Mouse (Mus musculus): ENCODE data around the gene Nutf2. TPM values are rescaled to one million over a fixed set of nuclear protein-coding genes. Genes with fewer than 3 reads are reported as not detected.

The Nutf2 gene
- polyA plus RNA-seq, 1 experiment from 2014 or later = 294 TPM

DNA sequence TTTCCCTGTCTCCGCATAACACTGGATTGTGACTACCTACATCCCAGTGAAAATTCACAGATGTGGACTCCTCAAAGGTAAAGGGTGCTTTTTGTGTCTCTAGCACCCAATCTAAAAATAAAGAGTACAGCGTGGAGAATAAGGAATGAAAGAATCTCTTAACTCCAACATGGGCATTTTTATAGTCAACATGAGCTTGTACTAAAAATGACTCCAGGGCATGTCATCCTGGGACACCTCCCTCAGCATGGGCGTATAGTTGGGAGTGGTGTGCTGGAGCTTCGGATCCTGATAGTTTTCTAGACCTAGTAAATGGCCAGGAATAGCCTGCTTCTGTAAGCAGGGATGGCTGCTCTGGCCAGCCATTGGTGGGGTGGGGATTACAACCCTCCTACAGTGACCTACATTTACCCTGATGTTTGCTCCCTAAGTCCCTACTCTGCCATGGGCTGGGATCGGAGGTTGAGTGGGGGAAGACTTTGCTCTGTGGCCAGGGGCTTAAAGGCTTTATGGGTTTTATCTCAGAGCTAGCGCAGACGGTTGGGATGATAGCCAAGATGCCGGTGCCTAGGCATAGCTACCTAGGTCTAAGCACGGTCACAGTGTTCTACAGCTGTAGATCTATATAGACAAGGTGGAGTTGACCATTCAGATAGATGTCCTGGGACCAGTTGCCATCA, 37.6 kb downstream of the Nutf2 start:
- H3K4me1 ChIP-seq = peaks cover 19% of the 10 kb centered on the region
- no peaks in the 10 kb centered on the region for H3K27me3 ChIP-seq
- no peak for ATAC-seq (replicated peaks; ENCODE audit: low FRiP score)
- H3K4me3 ChIP-seq (replicated peaks) = no peak overlapping the region
- no peak overlapping the region for H3K4me2 ChIP-seq
- no peak overlapping the region for H3K9ac ChIP-seq
- 87% methylated on average over 9 of the region's 9 CpGs for WGBS
- H3K27ac ChIP-seq = no peak overlapping the region
- no peaks in the 10 kb centered on the region for H3K9me3 ChIP-seq (replicated peaks)
- peaks cover 18% of the 10 kb centered on the region for H3K36me3 ChIP-seq

DNA sequence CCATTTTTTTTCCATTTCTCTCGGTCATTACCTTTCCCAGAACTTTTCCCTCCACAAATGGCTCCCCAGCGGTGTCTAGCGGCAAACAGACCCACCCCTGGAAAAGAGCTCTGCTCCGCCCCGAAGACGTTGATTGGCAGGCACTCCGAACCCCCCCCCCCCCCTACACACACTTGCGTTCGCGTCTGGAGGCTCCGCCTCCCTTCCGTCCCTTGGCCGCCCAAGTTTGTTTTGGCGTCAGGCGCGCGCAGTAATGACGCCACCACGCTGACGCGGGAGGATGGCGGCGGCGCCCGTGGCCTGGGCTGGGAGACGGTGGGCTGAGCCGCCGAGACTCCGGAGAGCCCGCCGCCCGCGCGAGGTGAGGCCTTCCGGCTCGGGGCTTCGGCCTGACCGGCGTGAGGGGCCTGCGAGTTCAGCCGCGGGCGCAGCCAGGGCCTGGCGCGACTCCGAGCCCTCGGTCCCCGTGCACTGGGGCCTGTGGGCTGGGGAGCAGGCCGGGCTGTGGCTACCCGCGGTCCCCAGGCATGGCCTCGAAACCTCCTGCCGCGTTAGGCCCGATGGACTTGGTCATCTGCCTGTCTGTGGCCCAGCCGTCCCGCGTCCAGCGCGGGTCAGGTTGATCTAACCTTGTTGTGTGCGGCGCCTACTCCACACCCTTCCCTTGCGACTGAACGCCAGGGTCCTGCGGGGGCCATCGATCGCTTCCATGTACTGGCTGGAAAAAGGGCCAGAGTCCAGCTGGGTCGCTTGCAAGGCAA, 40.0 kb downstream of the Nutf2 start, which contains the start of gene Pskh1:
TSS of gene Pskh1 (plus strand) at position 262 of the 761 bp plus-strand sequence.
- Histone ChIP-seq H3K4me1 (peaks cover 12% of the 10 kb centered on the region), H3K4me2 (peak within 1 kb of the TSS; percentile 72), H3K27ac (peak within 1 kb of the TSS; percentile 91), H3K4me3 (replicated peaks) (peak within 1 kb of the TSS; percentile 94), H3K9ac (peak within 1 kb of the TSS; percentile 100), H3K27me3 (no peaks in the 10 kb centered on the region), H3K9me3 (replicated peaks) (no peaks in the 10 kb centered on the region), H3K36me3 (peaks cover 9% of the 10 kb centered on the region; the same call in 1 of the 2 replicates)
- peak; percentile 96 for ATAC-seq (replicated peaks; ENCODE audit: low FRiP score)
- WGBS = under 1% methylated on average over 68 of the region's 68 CpGs

DNA sequence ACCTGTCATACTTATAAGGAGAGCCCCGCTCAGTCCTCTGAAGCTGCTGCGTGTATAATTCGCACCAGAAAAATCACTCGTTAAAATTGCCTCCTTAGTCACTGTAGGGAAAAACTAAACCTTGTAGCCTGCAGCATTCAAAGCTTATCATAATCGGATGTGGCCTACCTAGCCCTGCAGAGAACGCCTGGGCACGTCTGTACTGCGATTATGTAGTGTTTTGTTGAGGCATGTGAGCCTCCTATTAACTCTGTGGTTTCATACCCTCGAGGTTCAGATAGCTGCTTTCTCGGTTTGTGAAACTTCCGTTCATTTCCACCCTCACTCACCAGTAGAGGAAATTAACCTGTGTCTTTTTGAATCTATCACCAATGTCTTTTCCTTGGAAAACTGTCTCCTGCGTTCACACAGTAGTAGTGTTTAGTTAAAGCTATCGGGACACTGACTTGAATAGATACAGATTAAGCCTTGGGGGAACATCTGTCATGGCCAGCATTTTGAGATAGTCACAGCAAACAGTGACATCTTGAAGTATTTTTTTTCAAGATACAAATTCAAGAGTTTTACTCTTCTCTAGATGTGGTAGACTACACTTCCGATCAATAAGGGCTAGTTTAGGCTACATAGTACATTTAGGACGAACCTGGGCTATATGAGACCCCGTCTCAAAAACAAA, 40.7 kb downstream of the Nutf2 start:
- Histone ChIP-seq H3K9ac (peak overlapping the region; percentile 100), H3K27ac (peak overlapping the region; percentile 91), H3K27me3 (no peaks in the 10 kb centered on the region), H3K9me3 (replicated peaks) (no peaks in the 10 kb centered on the region), H3K4me2 (peak overlapping the region; percentile 72), H3K4me3 (replicated peaks) (peak overlapping the region; percentile 94), H3K36me3 (peaks cover 8% of the 10 kb centered on the region; the same call in 1 of the 2 replicates), H3K4me1 (peaks cover 12% of the 10 kb centered on the region)
- 0 out of 2 replicates have a peak, but pooled peaks have one; percentile 8 for ATAC-seq (replicated peaks; ENCODE audit: low FRiP score)
- WGBS = 30% methylated on average over 16 of the region's 16 CpGs

GRCm38 (mm10) chr8:105919390-105919789, 59.0 kb downstream of the Nutf2 start:
- Histone ChIP-seq H3K27ac (no peak overlapping the region), H3K4me2 (no peak overlapping the region), H3K27me3 (no peaks in the 10 kb centered on the region), H3K4me1 (no peaks in the 10 kb centered on the region), H3K4me3 (replicated peaks) (no peak overlapping the region), H3K36me3 (peaks cover 48% of the 10 kb centered on the region), H3K9me3 (replicated peaks) (no peaks in the 10 kb centered on the region), H3K9ac (no peak overlapping the region)
- no peak for ATAC-seq (replicated peaks; ENCODE audit: low FRiP score)
- WGBS = 84% methylated on average over 3 of the region's 3 CpGs

GRCm38 (mm10) chr8:105925123-105925522, 64.7 kb downstream of the Nutf2 start:
- no peaks in the 10 kb centered on the region for H3K27me3 ChIP-seq
- H3K4me1 ChIP-seq = no peaks in the 10 kb centered on the region
- no peaks in the 10 kb centered on the region for H3K9me3 ChIP-seq (replicated peaks)
- 73% methylated on average over 3 of the region's 3 CpGs for WGBS
- H3K4me2 ChIP-seq = no peak overlapping the region
- no peak overlapping the region for H3K9ac ChIP-seq
- ATAC-seq (replicated peaks; ENCODE audit: low FRiP score) = no peak
- H3K36me3 ChIP-seq = peaks cover 34% of the 10 kb centered on the region
- no peak overlapping the region for H3K4me3 ChIP-seq (replicated peaks)
- H3K27ac ChIP-seq = no peak overlapping the region

Other genes starting within 250 kb of the Nutf2 start
- gene Ctcf, start 224.0 kb upstream of the Nutf2 start, polyA plus RNA-seq (2015; fragmentation: Nextera tagmentation; extraction: Ambion mirVana) = 134 TPM in 2 replicates
- 0.83 and 1.1 TPM in 2 replicates for gene Agrp, start 223.2 kb upstream of the Nutf2 start, polyA plus RNA-seq (2015; fragmentation: Nextera tagmentation; extraction: Ambion mirVana)
- 0.63 and 0.78 TPM in 2 replicates for gene Carmil2, start 174.3 kb upstream of the Nutf2 start, polyA plus RNA-seq (2015; fragmentation: Nextera tagmentation; extraction: Ambion mirVana)
- 55.3 and 67.2 TPM in 2 replicates for gene Acd, start 159.5 kb upstream of the Nutf2 start, polyA plus RNA-seq (2015; fragmentation: Nextera tagmentation; extraction: Ambion mirVana)
- 16.9 and 18.0 TPM in 2 replicates for gene Pard6a, start 159.4 kb upstream of the Nutf2 start, polyA plus RNA-seq (2015; fragmentation: Nextera tagmentation; extraction: Ambion mirVana)
- gene 4933405L10Rik, start 152.9 kb upstream of the Nutf2 start, polyA plus RNA-seq (2015; fragmentation: Nextera tagmentation; extraction: Ambion mirVana) = 0.26 TPM in 1 of 2 replicates, not detected in the other
- 28.8 and 31.0 TPM in 2 replicates for gene Enkd1, start 152.4 kb upstream of the Nutf2 start, polyA plus RNA-seq (2015; fragmentation: Nextera tagmentation; extraction: Ambion mirVana)
- gene Gfod2, start 101.9 kb upstream of the Nutf2 start, polyA plus RNA-seq (2015; fragmentation: Nextera tagmentation; extraction: Ambion mirVana) = 21.2 and 23.7 TPM in 2 replicates
- 12.2 and 13.8 TPM in 2 replicates for gene Ranbp10, start 33.2 kb upstream of the Nutf2 start, polyA plus RNA-seq (2015; fragmentation: Nextera tagmentation; extraction: Ambion mirVana)
- gene Tsnaxip1, start 32.8 kb upstream of the Nutf2 start, polyA plus RNA-seq (2015; fragmentation: Nextera tagmentation; extraction: Ambion mirVana) = 0.13 and 0.14 TPM in 2 replicates
- 42.0 and 47.0 TPM in 2 replicates for gene Cenpt, start 7.3 kb upstream of the Nutf2 start, polyA plus RNA-seq (2015; fragmentation: Nextera tagmentation; extraction: Ambion mirVana)
- 66.9 and 67.5 TPM in 2 replicates for gene Thap11, start 5.4 kb upstream of the Nutf2 start, polyA plus RNA-seq (2015; fragmentation: Nextera tagmentation; extraction: Ambion mirVana)
- 47.1 and 51.9 TPM in 2 replicates for gene Edc4, start 20.3 kb downstream of the Nutf2 start, polyA plus RNA-seq (2015; fragmentation: Nextera tagmentation; extraction: Ambion mirVana)
- gene Nrn1l, start 33.0 kb downstream of the Nutf2 start, polyA plus RNA-seq (2015; fragmentation: Nextera tagmentation; extraction: Ambion mirVana) = 0.78 and 0.92 TPM in 2 replicates
- 36.4 and 41.9 TPM in 2 replicates for gene Pskh1, start 39.9 kb downstream of the Nutf2 start, polyA plus RNA-seq (2015; fragmentation: Nextera tagmentation; extraction: Ambion mirVana)
- gene Ctrl, start 73.3 kb downstream of the Nutf2 start, polyA plus RNA-seq (2015; fragmentation: Nextera tagmentation; extraction: Ambion mirVana) = 1.2 and 1.7 TPM in 2 replicates
- gene Psmb10, start 77.9 kb downstream of the Nutf2 start, polyA plus RNA-seq (2015; fragmentation: Nextera tagmentation; extraction: Ambion mirVana) = 43.8 and 44.5 TPM in 2 replicates
- gene Lcat, start 82.8 kb downstream of the Nutf2 start, polyA plus RNA-seq (2015; fragmentation: Nextera tagmentation; extraction: Ambion mirVana) = 1.3 and 2.8 TPM in 2 replicates
- gene Slc12a4, start 105.5 kb downstream of the Nutf2 start, polyA plus RNA-seq (2015; fragmentation: Nextera tagmentation; extraction: Ambion mirVana) = 30.1 and 33.9 TPM in 2 replicates
- not detected in 2 replicates for gene Dpep3, start 118.8 kb downstream of the Nutf2 start, polyA plus RNA-seq (2015; fragmentation: Nextera tagmentation; extraction: Ambion mirVana)
- gene Dus2, start 130.8 kb downstream of the Nutf2 start, polyA plus RNA-seq (2015; fragmentation: Nextera tagmentation; extraction: Ambion mirVana) = 20.5 and 23.3 TPM in 2 replicates
- gene Dpep2nb, start 145.4 kb downstream of the Nutf2 start, polyA plus RNA-seq (2015; fragmentation: Nextera tagmentation; extraction: Ambion mirVana) = 0.18 TPM in 1 of 2 replicates, not detected in the other
- 17.0 and 18.9 TPM in 2 replicates for gene Ddx28, start 151.3 kb downstream of the Nutf2 start, polyA plus RNA-seq (2015; fragmentation: Nextera tagmentation; extraction: Ambion mirVana)
- 6.5 and 7.3 TPM in 2 replicates for gene Nfatc3, start 198.3 kb downstream of the Nutf2 start, polyA plus RNA-seq (2015; fragmentation: Nextera tagmentation; extraction: Ambion mirVana)